Mouse (Mus musculus): ENCODE measurements around the gene Zfp839. TPM values are rescaled to one million over a fixed set of nuclear protein-coding genes. Genes with fewer than 3 reads are reported as not detected.

Zfp839 gene
- total RNA-seq, 1 experiment = 5.4 TPM

GRCm38 (mm10) chr12:110841731-110842493 is 8.1 kb upstream of the Zfp839 start:
- TF ChIP-seq CHD2 (IDR thresholded peaks at IDR 0.05; ENCODE audit: low read depth, low read length) (no peak), ZC3H11A (IDR thresholded peaks at IDR 0.05; ENCODE audit: borderline replicate concordance, low read depth, low read length) (no peak), MAFK (IDR thresholded peaks at IDR 0.05; ENCODE audit: insufficient read depth, low read depth, low read length) (no peak), HCFC1 (IDR thresholded peaks at IDR 0.05; ENCODE audit: borderline replicate concordance, insufficient read depth, low read length) (no peak), ZNF384 (IDR thresholded peaks at IDR 0.05; ENCODE audit: low read depth, low read length) (no peak)
- Histone ChIP-seq H3K9me3 (ENCODE audit: control insufficient read depth, insufficient read depth, low read depth, low read length) (no peaks in the 10 kb centered on the region), H3K4me1 (ENCODE audit: control insufficient read depth in 2 of 2, insufficient read depth in 2 of 2, low read length in 2 of 2, poor library complexity in 1 of 2) (peaks cover 0 to 9% of the 10 kb centered on the region in 2 experiments; a peak in 2 of 4 replicates), H3K4me3 (ENCODE audit: insufficient read depth in 1 of 2, low read depth in 1 of 2, low read length in 2 of 2, poor library complexity in 1 of 2, severe bottlenecking in 1 of 2) (no peak overlapping the region), H3K27ac (ENCODE audit: insufficient read depth, low read depth, low read length, poor library complexity, severe bottlenecking) (no peak overlapping the region), H3K9ac (ENCODE audit: insufficient read depth, low read depth, low read length, poor library complexity, severe bottlenecking) (no peak overlapping the region), H3K36me3 (ENCODE audit: control insufficient read depth, insufficient read depth, low read length, poor library complexity, severe bottlenecking) (no peaks in the 10 kb centered on the region)
- in situ Hi-C loops (cut with MboI; ENCODE audit: low sequenced_read_pairs in 2 of 2, unreplicated experiment in 2 of 2) = loop anchor here (5.0 to 25.0 kb wide), 3 partner anchors 247 to 425 kb away; partner anchors contain the start of gene Ppp2r5c (in 1 of the 2)
- DNase-seq (ENCODE audit: low read depth, low spot score) = no peak

- Histone ChIP-seq H3K4me3 (ENCODE audit: insufficient read depth in 1 of 2, low read depth in 1 of 2, low read length in 2 of 2, poor library complexity in 1 of 2, severe bottlenecking in 1 of 2) (peak overlapping the region; percentile 69 to 78), H3K27ac (ENCODE audit: insufficient read depth, low read depth, low read length, poor library complexity, severe bottlenecking) (peak overlapping the region; percentile 29; the same call in 1 of the 2 replicates), H3K9me3 (ENCODE audit: control insufficient read depth, insufficient read depth, low read depth, low read length) (no peaks in the 10 kb centered on the region), H3K4me1 (ENCODE audit: control insufficient read depth in 2 of 2, insufficient read depth in 2 of 2, low read length in 2 of 2, poor library complexity in 1 of 2) (peaks cover 0 to 9% of the 10 kb centered on the region in 2 experiments; a peak in 2 of 4 replicates), H3K9ac (ENCODE audit: insufficient read depth, low read depth, low read length, poor library complexity, severe bottlenecking) (peak overlapping the region; percentile 60), H3K36me3 (ENCODE audit: control insufficient read depth, insufficient read depth, low read length, poor library complexity, severe bottlenecking) (no peaks in the 10 kb centered on the region)
- TF ChIP-seq ZC3H11A (IDR thresholded peaks at IDR 0.05; ENCODE audit: borderline replicate concordance, low read depth, low read length) = peak; percentile 76
- TF ChIP-seq CHD2 (IDR thresholded peaks at IDR 0.05; ENCODE audit: low read depth, low read length) = no peak
- in situ Hi-C loops (cut with MboI; ENCODE audit: low sequenced_read_pairs in 2 of 2, unreplicated experiment in 2 of 2) = loop anchor here (5.0 to 25.0 kb wide), 3 partner anchors 249 to 426 kb away; partner anchors contain the start of gene Ppp2r5c (in 1 of the 2)
- DNase-seq (ENCODE audit: low read depth, low spot score) = no peak
Observed at GRCm38 (mm10) chr12:110843194-110844048, 6.6 kb upstream of the Zfp839 start.

GRCm38 (mm10) chr12:110844227-110845130 is 5.6 kb upstream of the Zfp839 start:
- DNase-seq (ENCODE audit: low read depth, low spot score) = no peak
- TF ChIP-seq HCFC1 (IDR thresholded peaks at IDR 0.05; ENCODE audit: borderline replicate concordance, insufficient read depth, low read length) = no peak
- no peak for TF ChIP-seq ZNF384 (IDR thresholded peaks at IDR 0.05; ENCODE audit: low read depth, low read length)
- no peak for TF ChIP-seq ZC3H11A (IDR thresholded peaks at IDR 0.05; ENCODE audit: borderline replicate concordance, low read depth, low read length)
- TF ChIP-seq CHD2 (IDR thresholded peaks at IDR 0.05; ENCODE audit: low read depth, low read length) = no peak
- in situ Hi-C loops (cut with MboI; ENCODE audit: low sequenced_read_pairs in 2 of 2, unreplicated experiment in 2 of 2) = loop anchor here (5.0 to 25.0 kb wide), 3 partner anchors 250 to 427 kb away; partner anchors contain the start of gene Ppp2r5c (in 1 of the 2)

More at GRCm38 (mm10) chr12:110844227-110845130, 5.6 kb upstream of the Zfp839 start:
- Histone ChIP-seq H3K9ac (ENCODE audit: insufficient read depth, low read depth, low read length, poor library complexity, severe bottlenecking) (peak overlapping the region; percentile 60), H3K36me3 (ENCODE audit: control insufficient read depth, insufficient read depth, low read length, poor library complexity, severe bottlenecking) (no peaks in the 10 kb centered on the region), H3K9me3 (ENCODE audit: control insufficient read depth, insufficient read depth, low read depth, low read length) (no peaks in the 10 kb centered on the region), H3K4me3 (ENCODE audit: insufficient read depth in 1 of 2, low read depth in 1 of 2, low read length in 2 of 2, poor library complexity in 1 of 2, severe bottlenecking in 1 of 2) (peak overlapping the region; percentile 69 to 78), H3K4me1 (ENCODE audit: control insufficient read depth in 2 of 2, insufficient read depth in 2 of 2, low read length in 2 of 2, poor library complexity in 1 of 2) (peaks cover 0 to 6% of the 10 kb centered on the region in 2 experiments; a peak in 2 of 4 replicates), H3K27ac (ENCODE audit: insufficient read depth, low read depth, low read length, poor library complexity, severe bottlenecking) (no peak overlapping the region)

All from ES-E14 (cell line).